Mouse (Mus musculus): ENCODE results near the gene Plekhg3. TPM values are rescaled to one million over a fixed set of nuclear protein-coding genes. Genes with fewer than 3 reads are reported as not detected.

Gene Plekhg3
- polyA plus RNA-seq, 1 experiment from 2014 or later, result 9.5 TPM

DNA sequence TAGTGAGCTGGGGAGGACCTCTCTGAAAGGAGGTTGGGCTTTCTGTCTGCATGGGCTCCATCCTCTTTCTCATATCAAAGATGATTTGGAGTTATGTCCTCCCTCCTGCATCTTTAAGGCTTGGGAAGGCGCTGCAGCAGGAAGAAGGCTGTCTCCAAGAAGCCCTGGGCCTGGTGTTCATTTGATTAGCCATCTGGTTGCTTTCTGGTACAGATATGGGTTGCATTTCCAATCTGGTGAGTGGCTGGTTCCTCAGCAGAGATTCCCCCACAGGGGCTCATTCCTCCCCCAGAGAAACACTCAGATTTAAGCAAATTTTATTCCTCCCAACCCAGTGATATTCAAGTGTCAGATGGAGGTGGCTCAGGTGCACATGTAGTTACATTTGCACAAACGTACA lies 65.1 kb downstream of the Plekhg3 start:
- Histone ChIP-seq H3K27me3 (replicated peaks) (no peaks in the 10 kb centered on the region), H3K36me3 (no peaks in the 10 kb centered on the region), H3K4me1 (replicated peaks) (peaks cover 21% of the 10 kb centered on the region), H3K9ac (no peak overlapping the region), H3K9me3 (no peaks in the 10 kb centered on the region), H3K4me3 (replicated peaks) (no peak overlapping the region), H3K4me2 (replicated peaks) (no peak overlapping the region), H3K27ac (no peak overlapping the region)
- 79% methylated on average over 2 of the region's 2 CpGs for WGBS
- no peak for ATAC-seq

DNA sequence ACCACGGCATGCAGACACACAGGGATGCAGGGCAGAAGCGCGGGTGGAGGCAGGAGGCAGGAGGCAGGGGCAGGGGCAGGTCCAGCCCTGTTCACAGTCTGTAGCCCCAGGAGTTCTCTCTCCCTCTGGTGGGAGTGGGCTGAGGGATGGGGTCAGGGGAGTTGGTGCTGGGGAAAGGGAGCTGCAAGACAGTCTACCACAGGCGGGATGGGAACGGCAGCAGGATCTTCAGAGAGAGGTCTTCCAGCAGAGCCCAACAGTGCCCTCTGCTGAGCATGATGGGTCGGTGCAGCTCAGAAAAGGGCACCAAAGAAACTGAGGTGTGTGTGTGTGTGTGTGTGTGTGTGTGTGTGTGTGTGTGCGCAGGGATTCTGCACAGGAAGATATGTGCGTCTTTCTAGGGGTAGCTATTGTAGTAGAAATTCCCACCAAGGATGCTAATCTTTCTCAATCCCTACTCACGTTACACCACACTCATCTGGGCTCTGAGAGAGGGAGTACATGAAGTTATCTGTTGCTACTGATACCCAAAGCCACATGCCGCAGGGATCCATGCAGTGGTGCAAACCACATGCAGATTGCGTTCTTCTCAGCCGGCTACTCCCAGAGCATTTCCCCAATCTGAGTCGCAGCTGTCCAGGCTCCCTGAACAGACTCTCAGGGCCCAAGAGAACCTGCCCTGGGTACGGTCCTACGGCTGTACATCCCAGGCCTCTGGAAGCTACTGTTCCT lies 65.8 kb downstream of the Plekhg3 start:
- H3K9me3 ChIP-seq, result no peaks in the 10 kb centered on the region
- no peaks in the 10 kb centered on the region for H3K27me3 ChIP-seq (replicated peaks)
- no peaks in the 10 kb centered on the region for H3K36me3 ChIP-seq
- WGBS, result 55% methylated on average over 15 of the region's 15 CpGs
- peak; percentile 40; the same call in 1 of the 2 replicates for ATAC-seq
- no peak overlapping the region for H3K4me2 ChIP-seq (replicated peaks)
- H3K9ac ChIP-seq, result no peak overlapping the region
- no peak overlapping the region for H3K27ac ChIP-seq
- H3K4me3 ChIP-seq (replicated peaks), result no peak overlapping the region
- H3K4me1 ChIP-seq (replicated peaks), result peaks cover 21% of the 10 kb centered on the region

DNA sequence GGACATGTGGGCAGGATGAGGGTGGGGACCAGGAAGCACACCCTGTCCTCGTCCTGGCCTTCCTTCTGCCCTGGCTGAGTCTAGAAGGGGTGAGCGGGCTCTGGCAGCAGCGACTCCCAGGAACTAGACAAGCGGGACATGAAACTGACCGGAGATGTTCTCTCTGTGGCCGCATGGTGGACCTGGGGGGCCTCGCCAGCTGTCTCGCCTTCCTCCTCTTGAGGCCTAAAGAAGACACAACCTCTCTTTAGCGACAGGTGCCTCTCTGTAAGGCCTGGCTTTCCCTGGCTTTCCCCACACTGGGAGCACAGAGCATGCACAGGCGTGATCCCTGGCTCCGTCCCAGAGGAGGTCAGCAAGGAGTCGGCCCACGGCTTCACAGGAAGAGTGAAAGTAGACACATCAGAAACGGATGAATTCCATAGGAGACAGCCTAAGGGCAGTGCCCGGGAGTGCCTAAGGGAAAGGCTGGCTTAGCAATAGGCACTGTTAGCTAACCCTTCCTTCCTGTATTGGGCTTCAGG lies 66.9 kb downstream of the Plekhg3 start:
- H3K4me3 ChIP-seq (replicated peaks), result no peak overlapping the region
- no peaks in the 10 kb centered on the region for H3K9me3 ChIP-seq
- H3K4me2 ChIP-seq (replicated peaks), result no peak overlapping the region
- H3K27me3 ChIP-seq (replicated peaks), result no peaks in the 10 kb centered on the region
- peak; percentile 39; the same call in 1 of the 2 replicates for ATAC-seq
- H3K27ac ChIP-seq, result no peak overlapping the region
- H3K36me3 ChIP-seq, result no peaks in the 10 kb centered on the region
- H3K4me1 ChIP-seq (replicated peaks), result peaks cover 21% of the 10 kb centered on the region
- H3K9ac ChIP-seq, result no peak overlapping the region
- 68% methylated on average over 15 of the region's 15 CpGs for WGBS

DNA sequence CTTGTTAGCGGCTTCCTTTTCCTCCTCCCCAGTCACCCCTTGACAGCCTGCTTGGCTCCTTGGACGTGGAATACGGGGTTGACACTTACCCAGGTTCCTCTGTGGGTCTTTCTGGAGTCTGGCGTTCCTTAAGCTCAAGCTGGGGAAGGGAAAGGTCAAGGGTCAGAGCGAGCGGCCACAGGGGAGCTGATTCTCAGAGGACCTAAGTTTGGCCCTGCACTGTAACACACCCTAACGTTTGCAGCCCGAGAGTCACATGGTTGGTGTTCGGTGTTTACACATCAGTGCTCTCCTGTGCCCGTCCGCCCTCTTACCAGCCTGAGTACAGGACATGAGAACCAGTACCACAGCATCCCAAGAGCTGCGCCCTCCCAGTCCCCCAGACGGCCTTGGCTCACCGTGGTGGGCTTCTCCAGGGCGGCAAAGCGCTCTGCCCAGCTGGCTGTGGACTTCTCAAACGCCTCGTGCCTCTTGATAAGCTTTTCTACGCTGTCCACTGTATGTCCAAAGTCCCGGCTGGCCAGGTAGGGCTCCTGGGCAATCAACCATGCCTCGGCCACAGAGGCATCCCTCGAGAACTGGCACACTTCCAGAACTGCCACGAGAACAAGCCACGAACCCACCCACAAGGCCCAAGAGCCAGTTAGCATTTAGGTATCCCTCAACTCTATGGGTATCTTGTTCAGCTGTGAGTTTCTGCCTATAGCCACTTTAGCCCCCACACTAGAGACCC lies 67.7 kb downstream of the Plekhg3 start:
- Histone ChIP-seq H3K9me3 (no peaks in the 10 kb centered on the region), H3K36me3 (no peaks in the 10 kb centered on the region), H3K4me3 (replicated peaks) (no peak overlapping the region), H3K27me3 (replicated peaks) (no peaks in the 10 kb centered on the region), H3K4me1 (replicated peaks) (peaks cover 21% of the 10 kb centered on the region), H3K27ac (no peak overlapping the region), H3K9ac (no peak overlapping the region), H3K4me2 (replicated peaks) (no peak overlapping the region)
- 0 out of 2 replicates have a peak, but pooled peaks have one; percentile 12 for ATAC-seq
- WGBS, result 65% methylated on average over 24 of the region's 24 CpGs

DNA sequence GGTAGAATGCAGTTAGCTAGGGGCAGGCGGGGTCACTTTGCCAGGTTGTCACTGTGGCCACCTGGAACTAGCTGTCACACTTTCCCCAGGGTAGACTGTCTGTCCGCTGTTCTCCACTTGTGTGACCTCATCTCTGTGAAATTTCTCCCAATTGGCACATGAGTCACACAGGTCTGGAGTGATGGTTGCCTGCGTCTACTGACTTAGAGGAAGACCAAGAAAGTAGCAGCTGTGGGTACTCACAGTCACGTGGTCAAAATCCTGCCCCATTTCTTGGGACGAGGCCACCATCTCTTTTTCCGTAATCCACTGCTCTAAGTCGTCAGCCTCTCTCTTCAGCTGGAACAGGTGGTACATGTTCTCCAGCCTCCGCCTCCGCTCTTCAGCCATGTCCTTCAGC lies 73.1 kb downstream of the Plekhg3 start:
- H3K36me3 ChIP-seq, result no peaks in the 10 kb centered on the region
- no peak for ATAC-seq
- H3K27me3 ChIP-seq (replicated peaks), result no peaks in the 10 kb centered on the region
- H3K4me3 ChIP-seq (replicated peaks), result no peak overlapping the region
- H3K4me2 ChIP-seq (replicated peaks), result no peak overlapping the region
- no peak overlapping the region for H3K9ac ChIP-seq
- no peaks in the 10 kb centered on the region for H3K4me1 ChIP-seq (replicated peaks)
- no peaks in the 10 kb centered on the region for H3K9me3 ChIP-seq
- H3K27ac ChIP-seq, result no peak overlapping the region
- 75% methylated on average over 9 of the region's 9 CpGs for WGBS

DNA sequence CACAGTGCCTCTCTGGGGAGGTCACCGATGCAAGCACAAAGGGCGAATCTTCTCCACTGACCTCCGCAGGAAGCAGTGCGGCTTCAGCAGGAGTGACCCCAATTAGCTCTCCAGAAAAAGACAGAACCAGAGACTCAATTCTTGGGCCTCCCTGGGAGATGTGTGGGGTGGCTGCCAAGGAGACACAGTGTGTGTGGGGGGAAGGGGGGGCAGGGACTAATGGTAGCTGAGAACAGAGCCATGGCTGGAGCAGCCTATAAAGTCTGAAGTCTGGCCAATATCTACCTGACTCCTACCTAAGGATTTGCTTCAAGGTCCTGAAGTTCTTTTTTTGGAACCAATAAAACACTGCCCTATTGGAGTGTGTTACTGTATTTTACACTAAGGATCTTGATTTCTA lies 73.9 kb downstream of the Plekhg3 start:
- 73% methylated on average over 4 of the region's 4 CpGs for WGBS
- no peak for ATAC-seq
- Histone ChIP-seq H3K36me3 (no peaks in the 10 kb centered on the region), H3K27me3 (replicated peaks) (no peaks in the 10 kb centered on the region), H3K4me2 (replicated peaks) (no peak overlapping the region), H3K9me3 (no peaks in the 10 kb centered on the region), H3K27ac (no peak overlapping the region), H3K9ac (no peak overlapping the region), H3K4me1 (replicated peaks) (no peaks in the 10 kb centered on the region), H3K4me3 (replicated peaks) (no peak overlapping the region)

DNA sequence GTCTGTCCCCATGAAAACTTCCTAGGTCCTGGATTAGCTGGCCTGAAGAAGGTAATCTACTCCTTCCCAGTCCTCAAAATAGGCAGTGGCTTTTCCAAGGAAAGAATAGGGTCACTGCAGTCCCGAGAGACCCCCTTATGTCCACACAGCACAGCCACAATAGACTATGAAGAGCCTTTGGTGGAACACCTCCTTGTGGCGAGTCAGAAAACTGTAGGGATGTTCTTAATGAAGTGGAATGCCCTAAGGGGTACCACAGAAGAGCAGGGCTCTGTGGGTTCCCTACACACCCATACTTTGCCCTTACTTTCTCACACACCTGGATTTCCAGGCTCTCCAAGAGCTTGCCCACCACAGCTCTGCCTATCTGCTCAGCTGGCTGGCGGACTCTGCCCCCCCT lies 75.1 kb downstream of the Plekhg3 start:
- Histone ChIP-seq H3K4me1 (replicated peaks) (no peaks in the 10 kb centered on the region), H3K36me3 (no peaks in the 10 kb centered on the region), H3K27ac (no peak overlapping the region), H3K9me3 (no peaks in the 10 kb centered on the region), H3K27me3 (replicated peaks) (no peaks in the 10 kb centered on the region), H3K4me2 (replicated peaks) (no peak overlapping the region), H3K4me3 (replicated peaks) (no peak overlapping the region), H3K9ac (no peak overlapping the region)
- 70% methylated on average over 3 of the region's 3 CpGs for WGBS
- ATAC-seq, result no peak

DNA sequence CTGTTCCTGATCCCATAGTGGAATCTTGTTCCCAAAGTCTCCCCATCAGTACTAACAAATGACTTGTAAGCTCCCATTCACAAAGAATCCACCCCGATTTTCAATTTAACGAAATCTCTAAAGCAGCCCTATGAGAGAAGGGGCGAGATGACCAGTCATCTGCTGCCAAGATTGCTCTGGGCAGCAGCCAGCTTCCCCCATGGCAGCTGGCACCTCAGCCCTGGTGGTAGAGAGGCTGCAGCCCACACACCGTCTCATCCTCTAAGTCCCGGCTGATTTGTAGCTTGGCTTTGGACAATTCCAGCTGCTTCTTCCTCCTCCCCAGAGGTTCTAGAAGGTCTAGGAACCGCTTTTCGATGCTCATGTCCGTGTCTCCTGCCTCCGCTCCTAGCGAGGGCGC lies 77.5 kb downstream of the Plekhg3 start:
- 81% methylated on average over 11 of the region's 11 CpGs for WGBS

DNA sequence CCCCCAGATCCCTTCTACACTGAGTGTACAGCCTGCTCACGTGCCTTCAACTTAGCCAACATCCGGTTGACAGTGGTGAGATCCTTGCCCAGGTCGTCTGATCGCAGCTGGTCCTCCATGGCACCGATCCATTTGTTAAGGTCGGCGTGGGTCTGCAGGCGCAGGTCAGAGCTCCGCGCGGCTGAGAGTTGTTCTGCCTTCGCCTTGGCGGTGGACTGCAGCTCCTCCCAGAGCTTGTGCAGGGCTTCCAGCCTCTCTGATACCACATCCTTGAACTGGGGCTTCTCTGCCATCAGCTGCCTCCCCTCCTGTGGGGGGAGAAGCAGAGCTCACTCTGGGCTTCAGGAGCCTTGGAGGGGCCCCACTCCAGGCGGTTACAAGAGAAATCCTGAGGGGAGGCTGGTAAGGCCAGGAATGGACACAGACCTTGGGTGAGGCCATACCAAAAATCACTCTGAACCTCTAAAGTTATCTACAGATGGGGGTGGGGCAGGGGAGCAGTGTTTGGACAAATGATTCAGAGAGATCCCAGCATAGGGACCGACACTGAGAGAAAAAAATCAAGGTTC lies 78.4 kb downstream of the Plekhg3 start:
- no peaks in the 10 kb centered on the region for H3K9me3 ChIP-seq
- WGBS, result 77% methylated on average over 15 of the region's 15 CpGs
- no peaks in the 10 kb centered on the region for H3K4me1 ChIP-seq (replicated peaks)
- no peak overlapping the region for H3K9ac ChIP-seq
- ATAC-seq, result no peak
- no peak overlapping the region for H3K4me2 ChIP-seq (replicated peaks)
- H3K4me3 ChIP-seq (replicated peaks), result no peak overlapping the region
- no peak overlapping the region for H3K27ac ChIP-seq
- H3K27me3 ChIP-seq (replicated peaks), result no peaks in the 10 kb centered on the region
- H3K36me3 ChIP-seq, result no peaks in the 10 kb centered on the region

More for the DNA sequence above, 77.5 kb downstream of the Plekhg3 start:
- Histone ChIP-seq H3K4me1 (replicated peaks) (no peaks in the 10 kb centered on the region), H3K27ac (no peak overlapping the region), H3K36me3 (no peaks in the 10 kb centered on the region), H3K4me2 (replicated peaks) (no peak overlapping the region), H3K27me3 (replicated peaks) (no peaks in the 10 kb centered on the region), H3K9ac (no peak overlapping the region), H3K4me3 (replicated peaks) (no peak overlapping the region), H3K9me3 (no peaks in the 10 kb centered on the region)
- no peak for ATAC-seq

DNA sequence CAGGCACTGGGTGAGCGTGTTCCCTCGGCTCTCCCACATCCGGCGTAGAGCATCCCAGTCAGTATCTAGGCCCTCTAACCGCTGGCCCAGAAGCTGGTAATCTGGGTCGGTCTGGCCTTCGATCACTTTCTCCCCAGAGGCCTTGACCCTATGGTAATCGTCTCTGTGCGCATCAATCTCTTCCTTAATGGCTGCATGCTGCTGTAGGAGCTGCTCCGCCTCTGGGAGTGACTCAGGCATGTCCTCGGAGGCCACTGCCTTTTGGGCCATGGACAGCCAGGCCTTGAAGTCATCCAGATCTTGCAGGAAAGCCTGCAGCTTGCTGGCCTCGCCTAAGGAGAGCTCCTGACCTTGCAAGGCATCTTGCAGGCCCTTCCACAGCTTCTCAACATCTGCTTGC lies 81.9 kb downstream of the Plekhg3 start:
- H3K4me3 ChIP-seq (replicated peaks), result no peak overlapping the region
- H3K27me3 ChIP-seq (replicated peaks), result no peaks in the 10 kb centered on the region
- no peak overlapping the region for H3K27ac ChIP-seq
- H3K4me2 ChIP-seq (replicated peaks), result no peak overlapping the region
- no peak for ATAC-seq
- no peaks in the 10 kb centered on the region for H3K9me3 ChIP-seq
- H3K4me1 ChIP-seq (replicated peaks), result no peaks in the 10 kb centered on the region
- H3K9ac ChIP-seq, result no peak overlapping the region
- H3K36me3 ChIP-seq, result no peaks in the 10 kb centered on the region
- WGBS, result 74% methylated on average over 12 of the region's 12 CpGs

DNA sequence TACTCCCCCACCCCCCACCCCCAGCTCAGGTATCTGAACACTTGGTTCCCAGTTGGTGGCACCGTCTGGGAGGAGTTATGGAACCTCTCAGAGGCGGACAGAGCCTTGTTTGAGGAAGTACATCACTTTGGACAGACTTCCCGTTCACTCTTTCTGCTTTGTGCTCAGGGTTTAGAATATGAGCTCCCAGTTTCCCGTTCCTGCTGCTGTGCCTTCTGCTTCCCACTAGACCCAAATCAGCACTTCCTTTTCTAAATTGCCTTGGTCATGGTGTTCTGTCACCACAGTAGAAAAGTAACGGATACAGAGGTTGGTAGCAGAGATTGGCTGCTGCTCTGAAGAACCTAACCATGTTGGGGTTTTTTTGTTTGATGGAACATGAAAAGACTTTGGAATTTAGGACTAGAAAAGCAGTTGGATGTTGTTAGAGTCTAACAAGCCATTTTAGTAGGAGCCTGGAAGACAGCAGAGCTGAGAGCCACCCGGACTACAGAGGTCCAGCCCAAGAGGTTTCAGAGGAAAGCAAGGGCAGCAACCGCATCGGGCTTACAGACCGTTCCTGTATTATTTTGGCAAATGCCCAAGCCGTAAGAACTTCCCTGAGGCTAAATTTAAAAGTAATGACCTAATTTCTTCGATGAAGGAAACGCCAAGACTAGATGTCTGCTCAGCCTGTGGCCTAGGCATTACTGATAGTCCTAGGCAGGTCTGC lies 84.3 kb downstream of the Plekhg3 start:
- Histone ChIP-seq H3K27ac (no peak overlapping the region), H3K4me1 (replicated peaks) (no peaks in the 10 kb centered on the region), H3K9ac (no peak overlapping the region), H3K9me3 (no peaks in the 10 kb centered on the region), H3K36me3 (no peaks in the 10 kb centered on the region), H3K27me3 (replicated peaks) (no peaks in the 10 kb centered on the region), H3K4me2 (replicated peaks) (no peak overlapping the region), H3K4me3 (replicated peaks) (no peak overlapping the region)
- ATAC-seq, result no peak
- WGBS, result 58% methylated on average over 12 of the region's 12 CpGs

DNA sequence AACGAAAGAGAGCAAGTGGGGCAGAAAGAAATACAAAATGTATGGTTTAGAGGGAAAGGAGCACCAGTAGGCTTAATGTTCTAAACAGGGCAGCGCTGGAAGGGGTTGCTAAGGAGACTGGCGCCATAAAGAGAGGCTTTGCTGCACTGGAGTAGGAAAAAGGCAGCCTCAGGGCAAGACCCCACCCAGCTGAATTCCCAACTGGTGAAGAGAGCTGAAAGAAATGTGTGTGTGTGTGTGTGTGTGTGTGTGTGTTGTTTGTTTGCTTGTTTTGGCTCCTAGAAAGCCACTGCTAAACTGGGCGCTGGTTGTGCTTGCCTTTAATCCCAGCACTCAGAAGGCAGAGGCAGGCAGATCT lies 84.9 kb downstream of the Plekhg3 start:
- no peak for ATAC-seq
- no peak overlapping the region for H3K27ac ChIP-seq
- no peaks in the 10 kb centered on the region for H3K36me3 ChIP-seq
- H3K4me2 ChIP-seq (replicated peaks), result no peak overlapping the region
- no peak overlapping the region for H3K9ac ChIP-seq
- H3K27me3 ChIP-seq (replicated peaks), result no peaks in the 10 kb centered on the region
- H3K9me3 ChIP-seq, result no peaks in the 10 kb centered on the region
- no peaks in the 10 kb centered on the region for H3K4me1 ChIP-seq (replicated peaks)
- 80% methylated on average over 4 of the region's 4 CpGs for WGBS
- no peak overlapping the region for H3K4me3 ChIP-seq (replicated peaks)

All from intestine, embryonic 15.5 days (tissue).